Mouse (Mus musculus): ENCODE data around the gene Tmem211.

DNA sequence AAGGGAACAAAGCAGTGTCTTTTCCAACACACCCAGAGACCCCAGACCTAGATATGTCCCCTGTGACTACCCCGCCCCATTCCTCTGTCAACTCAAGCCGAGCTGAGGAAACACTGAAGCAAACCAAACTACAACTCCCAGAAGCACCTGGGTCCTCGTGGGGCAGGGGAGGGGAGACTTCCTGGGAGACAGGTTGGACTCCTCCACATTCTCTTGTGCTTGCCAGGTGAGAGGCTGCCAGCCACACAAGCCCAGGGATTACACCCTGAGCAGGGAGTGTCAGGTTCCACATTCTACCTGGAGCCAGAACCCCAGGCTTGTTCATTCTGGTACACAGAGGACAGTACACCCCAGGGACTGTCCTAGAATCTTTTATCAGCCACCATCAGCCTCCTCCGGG is 2.8 kb upstream of the Tmem211 start:
- TF ChIP-seq POLR2A (IDR thresholded peaks at IDR 0.05; ENCODE audit: borderline replicate concordance, control insufficient read depth, low read depth, low read length), result no peak
- TF ChIP-seq CTCF (IDR thresholded peaks at IDR 0.05; ENCODE audit: control insufficient read depth, insufficient read depth, low read length), result no peak
